Mouse (Mus musculus) limb, embryonic 10.5 days (tissue): Measurements from ENCODE around the gene Lysmd3. TPM values are rescaled to one million over a fixed set of nuclear protein-coding genes. Genes with fewer than 3 reads are reported as not detected.
A peak's percentile ranks its signal among the peaks of the same experiment; 100 is the strongest.

Source experiments
- DNase-seq: peaks from one replicate; pipeline ENCODE4 v3.0.0-alpha.2; 2017; ENCODE audit warnings: low spot score
- H3K27ac ChIP-seq: fragments of 300-500 bp; sonication (generic); 2 replicates; pipeline ENCODE4 v1.5.1; 2016; ENCODE audit warnings: mild to moderate bottlenecking
- H3K27me3 ChIP-seq: fragments of 300-500 bp; sonication (generic); 2 replicates; pipeline ENCODE4 v1.6.1; 2016; ENCODE audit warnings: low read depth, mild to moderate bottlenecking; ENCODE audit not compliant: poor library complexity, severe bottlenecking
- H3K36me3 ChIP-seq: fragments of 300-500 bp; sonication (generic); 2 replicates; pipeline ENCODE4 v1.6.1; 2016; ENCODE audit warnings: mild to moderate bottlenecking, moderate library complexity
- H3K4me1 ChIP-seq: fragments of 300-500 bp; sonication (generic); 2 replicates; pipeline ENCODE4 v1.6.1; 2016
- H3K4me3 ChIP-seq: fragments of 300-500 bp; sonication (generic); 2 replicates; pipeline ENCODE4 v1.5.1; 2016; ENCODE audit warnings: mild to moderate bottlenecking, moderate library complexity
- H3K9me3 ChIP-seq: fragments of 300-500 bp; sonication (generic); replicated peaks from 2 replicates; pipeline ENCODE4 v1.6.1; 2016; ENCODE audit warnings: mild to moderate bottlenecking
- WGBS: fragments of 180-500 bp; shearing (Covaris S2); methylation state at CpG from one replicate; pipeline ENCODE4 v1.1.7; 2016; 5-methylcytosine and 5-hydroxymethylcytosine counted together
- polyA plus RNA-seq: library from polyadenylated mRNA; unstranded; fragments of >200 nt; fragmentation: Nextera tagmentation; extraction: Ambion mirVana; gene quantifications from 2 replicates; pipeline ENCODE4 v1.2.1, GENCODE M21; 2016

Lysmd3 gene
- polyA plus RNA-seq, 1 experiment from 2014 or later: 22.8 TPM

GRCm38 (mm10) chr13:81690477-81690876 is 33.0 kb downstream of the Lysmd3 start:
- WGBS: 89% methylated on average over 10 of the region's 10 CpGs
- Histone ChIP-seq H3K36me3 (peaks cover 23% of the 10 kb centered on the region), H3K4me1 (no peaks in the 10 kb centered on the region), H3K9me3 (no peaks in the 10 kb centered on the region), H3K27me3 (no peaks in the 10 kb centered on the region), H3K27ac (no peak overlapping the region), H3K4me3 (no peak overlapping the region)
- DNase-seq: no peak

GRCm38 (mm10) chr13:81691606-81692005 is 34.1 kb downstream of the Lysmd3 start:
- H3K9me3 ChIP-seq: no peaks in the 10 kb centered on the region
- peaks cover 20% of the 10 kb centered on the region for H3K36me3 ChIP-seq
- H3K4me3 ChIP-seq: no peak overlapping the region
- 83% methylated on average over 9 of the region's 9 CpGs for WGBS
- no peaks in the 10 kb centered on the region for H3K27me3 ChIP-seq
- no peak for DNase-seq
- no peaks in the 10 kb centered on the region for H3K4me1 ChIP-seq
- no peak overlapping the region for H3K27ac ChIP-seq

- no peak for DNase-seq
- H3K36me3 ChIP-seq: peaks cover 31% of the 10 kb centered on the region
- no peaks in the 10 kb centered on the region for H3K27me3 ChIP-seq
- H3K4me1 ChIP-seq: no peaks in the 10 kb centered on the region
- no peak overlapping the region for H3K4me3 ChIP-seq
- H3K27ac ChIP-seq: no peak overlapping the region
- no peaks in the 10 kb centered on the region for H3K9me3 ChIP-seq
- 95% methylated on average over 12 of the region's 12 CpGs for WGBS
Measured at GRCm38 (mm10) chr13:81694446-81694845, 37.0 kb downstream of the Lysmd3 start.

- no peaks in the 10 kb centered on the region for H3K27me3 ChIP-seq
- WGBS: 72% methylated on average over 7 of the region's 7 CpGs
- H3K36me3 ChIP-seq: peaks cover 8% of the 10 kb centered on the region; the same call in 1 of the 2 replicates
- no peaks in the 10 kb centered on the region for H3K4me1 ChIP-seq
- no peaks in the 10 kb centered on the region for H3K9me3 ChIP-seq
- DNase-seq: no peak
- no peak overlapping the region for H3K27ac ChIP-seq
- no peak overlapping the region for H3K4me3 ChIP-seq
Measured at GRCm38 (mm10) chr13:81703148-81703547, 45.7 kb downstream of the Lysmd3 start.

GRCm38 (mm10) chr13:81703621-81704020 is 46.2 kb downstream of the Lysmd3 start:
- Histone ChIP-seq H3K4me3 (no peak overlapping the region), H3K27me3 (no peaks in the 10 kb centered on the region), H3K27ac (no peak overlapping the region), H3K36me3 (peaks cover 8% of the 10 kb centered on the region; the same call in 1 of the 2 replicates), H3K9me3 (no peaks in the 10 kb centered on the region), H3K4me1 (no peaks in the 10 kb centered on the region)
- no peak for DNase-seq
- WGBS: 89% methylated on average over 9 of the region's 9 CpGs

- Histone ChIP-seq H3K4me3 (no peak overlapping the region), H3K36me3 (peaks cover 6% of the 10 kb centered on the region; the same call in 1 of the 2 replicates), H3K9me3 (no peaks in the 10 kb centered on the region), H3K4me1 (peaks cover 10% of the 10 kb centered on the region; the same call in 1 of the 2 replicates), H3K27me3 (no peaks in the 10 kb centered on the region), H3K27ac (no peak overlapping the region)
- no peak for DNase-seq
- 94% methylated on average over 5 of the region's 5 CpGs for WGBS
Measured at GRCm38 (mm10) chr13:81706311-81706710, 48.8 kb downstream of the Lysmd3 start.

GRCm38 (mm10) chr13:81709805-81710204 is 52.3 kb downstream of the Lysmd3 start:
- DNase-seq: no peak
- peaks cover 18% of the 10 kb centered on the region for H3K4me1 ChIP-seq
- no peak overlapping the region for H3K27ac ChIP-seq
- H3K36me3 ChIP-seq: no peaks in the 10 kb centered on the region
- WGBS: 56% methylated on average over 4 of the region's 4 CpGs
- H3K27me3 ChIP-seq: peaks cover 5% of the 10 kb centered on the region; the same call in 1 of the 2 replicates
- no peaks in the 10 kb centered on the region for H3K9me3 ChIP-seq
- peak overlapping the region; percentile 80 for H3K4me3 ChIP-seq

GRCm38 (mm10) chr13:81710266-81710665 is 52.8 kb downstream of the Lysmd3 start:
- WGBS: under 1% methylated on average over 7 of the region's 7 CpGs
- Histone ChIP-seq H3K9me3 (no peaks in the 10 kb centered on the region), H3K4me3 (peak overlapping the region; percentile 80), H3K27ac (peak overlapping the region; percentile 86), H3K4me1 (peaks cover 18% of the 10 kb centered on the region), H3K27me3 (peaks cover 5% of the 10 kb centered on the region; the same call in 1 of the 2 replicates), H3K36me3 (no peaks in the 10 kb centered on the region)
- no peak for DNase-seq

- DNase-seq: peak; percentile 95
- Histone ChIP-seq H3K27me3 (peaks cover 5% of the 10 kb centered on the region; the same call in 1 of the 2 replicates), H3K4me1 (peaks cover 18% of the 10 kb centered on the region), H3K9me3 (no peaks in the 10 kb centered on the region), H3K4me3 (peak within 1 kb of the TSS; percentile 80), H3K27ac (peak within 1 kb of the TSS; percentile 86), H3K36me3 (no peaks in the 10 kb centered on the region)
- WGBS: under 1% methylated on average over 59 of the region's 61 CpGs
Measured at GRCm38 (mm10) chr13:81710775-81711545, 53.5 kb downstream of the Lysmd3 start, which contains the start of the genes Polr3g and Mblac2. Polr3g (minus strand) TSS chr13:81711013. Mblac2 (plus strand) TSS chr13:81711341.

- Histone ChIP-seq H3K4me3 (peak overlapping the region; percentile 80), H3K36me3 (no peaks in the 10 kb centered on the region), H3K4me1 (peaks cover 18% of the 10 kb centered on the region), H3K27me3 (peaks cover 5% of the 10 kb centered on the region; the same call in 1 of the 2 replicates), H3K27ac (peak overlapping the region; percentile 86), H3K9me3 (no peaks in the 10 kb centered on the region)
- DNase-seq: no peak
- WGBS: under 1% methylated on average over 42 of the region's 42 CpGs
Measured at GRCm38 (mm10) chr13:81711546-81712371, 54.3 kb downstream of the Lysmd3 start.

- Histone ChIP-seq H3K27me3 (peaks cover 5% of the 10 kb centered on the region; the same call in 1 of the 2 replicates), H3K4me1 (peaks cover 18% of the 10 kb centered on the region), H3K4me3 (no peak overlapping the region), H3K36me3 (no peaks in the 10 kb centered on the region), H3K9me3 (no peaks in the 10 kb centered on the region), H3K27ac (no peak overlapping the region)
- DNase-seq: no peak
- 91% methylated on average over 1 of the region's 1 CpGs for WGBS
Measured at GRCm38 (mm10) chr13:81713896-81714295, 56.4 kb downstream of the Lysmd3 start.
